Mouse (Mus musculus) E14TG2a.4 (cell line): ENCODE data around the gene Mvp.

Experiments used
- CTCF ChIP-seq: conservative IDR thresholded peaks from 2 replicates; pipeline ENCODE4 v1.5.1; 2014; ENCODE audit warnings: low read length
- NANOG ChIP-seq: IDR thresholded peaks from 2 replicates; pipeline ENCODE4 v1.6.1; 2014; ENCODE audit warnings: borderline replicate concordance, low read length, mixed read lengths

DNA sequence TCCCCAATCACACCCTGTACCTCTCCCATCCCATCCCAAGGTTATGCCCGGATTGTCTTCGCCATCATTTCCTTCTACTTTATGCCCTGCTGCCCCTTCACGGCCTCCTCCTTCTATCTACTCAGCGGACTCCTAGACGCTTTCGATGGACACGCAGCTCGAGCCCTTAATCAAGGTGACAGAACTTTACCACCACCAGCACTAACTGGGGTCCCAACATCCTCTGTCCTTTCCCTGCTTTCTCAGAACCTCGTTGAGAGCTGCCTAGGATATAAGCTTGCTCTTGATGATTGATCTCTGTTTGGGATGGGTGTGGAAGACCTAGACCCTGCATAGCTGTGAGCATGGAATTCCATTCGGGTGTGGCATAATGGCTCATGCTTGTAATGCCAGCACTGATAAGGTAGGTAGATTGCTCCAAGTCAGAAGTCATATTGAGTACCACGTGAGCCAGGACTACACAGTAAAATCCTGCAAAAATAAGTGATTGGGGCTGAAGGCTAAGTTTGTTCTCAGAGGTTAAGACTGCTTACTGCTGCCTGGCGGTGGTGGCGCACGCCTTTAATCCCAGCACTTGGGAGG is 37.5 kb downstream of the Mvp start:
- TF ChIP-seq CTCF (no peak), NANOG (no peak)
